Mouse (Mus musculus): Measurements from ENCODE around the gene Armc5. TPM values are rescaled to one million over a fixed set of nuclear protein-coding genes. Genes with fewer than 3 reads are reported as not detected.

Armc5 gene
- total RNA-seq, 1 experiment from 2014 or later: 9.1 TPM

GRCm38 (mm10) chr7:128279750-128280149 is 42.6 kb downstream of the Armc5 start:
- no peak for ATAC-seq (replicated peaks; ENCODE audit: insufficient number of reproducible peaks, low FRiP score, low TSS enrichment, poor library complexity, severe bottlenecking)

GRCm38 (mm10) chr7:128281765-128282164 is 44.6 kb downstream of the Armc5 start:
- no peak for ATAC-seq (replicated peaks; ENCODE audit: insufficient number of reproducible peaks, low FRiP score, low TSS enrichment, poor library complexity, severe bottlenecking)

- ATAC-seq (replicated peaks; ENCODE audit: insufficient number of reproducible peaks, low FRiP score, low TSS enrichment, poor library complexity, severe bottlenecking): no peak
These were observed 45.5 kb downstream of the Armc5 start for GRCm38 (mm10) chr7:128282532-128283244.

- ATAC-seq (replicated peaks; ENCODE audit: insufficient number of reproducible peaks, low FRiP score, low TSS enrichment, poor library complexity, severe bottlenecking): no peak
These were observed 46.9 kb downstream of the Armc5 start for GRCm38 (mm10) chr7:128284047-128284446.

- no peak for ATAC-seq (replicated peaks; ENCODE audit: insufficient number of reproducible peaks, low FRiP score, low TSS enrichment, poor library complexity, severe bottlenecking)
These were observed 47.9 kb downstream of the Armc5 start for GRCm38 (mm10) chr7:128285060-128285459.

- ATAC-seq (replicated peaks; ENCODE audit: insufficient number of reproducible peaks, low FRiP score, low TSS enrichment, poor library complexity, severe bottlenecking): no peak
These were observed 51.9 kb downstream of the Armc5 start for GRCm38 (mm10) chr7:128288923-128289544.

Other genes with a start within 250 kb of the Armc5 start
- gene Pycard, start 243.5 kb upstream of the Armc5 start, total RNA-seq (2017): 65.7 to 90.8 TPM (median 79.5 TPM) in 3 replicates
- 0.68 TPM in 1 of 3 replicates, not detected in the others for gene Trim72, start 233.4 kb upstream of the Armc5 start, total RNA-seq (2017)
- 419 to 520 TPM (median 447 TPM) in 3 replicates for gene Itgam, start 174.7 kb upstream of the Armc5 start, total RNA-seq (2017)
- 33.7 to 34.7 TPM in 2 of 3 replicates, not detected in the other for gene Gm49368, start 174.7 kb upstream of the Armc5 start, total RNA-seq (2017)
- 189 to 316 TPM (median 230 TPM) in 3 replicates for gene Itgax, start 107.8 kb upstream of the Armc5 start, total RNA-seq (2017)
- 2.1 to 7.5 TPM (median 5.6 TPM) in 3 replicates for gene Itgad, start 83.0 kb upstream of the Armc5 start, total RNA-seq (2017)
- 3.0 TPM in 1 of 3 replicates, not detected in the others for gene Cox6a2, start 31.0 kb upstream of the Armc5 start, total RNA-seq (2017)
- 4.9 to 6.2 TPM (median 5.5 TPM) in 3 replicates for gene 9130023H24Rik, start 689 bp downstream of the Armc5 start, total RNA-seq (2017)
- gene Tgfb1i1, start 9.5 kb downstream of the Armc5 start, total RNA-seq (2017): 0.21 to 1.2 TPM in 2 of 3 replicates, not detected in the other
- 0.75 TPM in 1 of 3 replicates, not detected in the others for gene Slc5a2, start 28.3 kb downstream of the Armc5 start, total RNA-seq (2017)
- 6.9 to 17.5 TPM (median 8.1 TPM) in 3 replicates for gene BC017158, start 60.8 kb downstream of the Armc5 start, total RNA-seq (2017)
- 46.9 to 71.7 TPM (median 48.9 TPM) in 3 replicates for gene Rgs10, start 181.4 kb downstream of the Armc5 start, total RNA-seq (2017)
- gene Tial1, start 224.4 kb downstream of the Armc5 start, total RNA-seq (2017): 63.4 to 120 TPM (median 63.6 TPM) in 3 replicates